Mouse (Mus musculus) ES-E14 (cell line): ENCODE measurements around the gene C1rl. TPM values are rescaled to one million over a fixed set of nuclear protein-coding genes. Genes with fewer than 3 reads are reported as not detected.
"Not testable (repeated sequence)": the region's sequence is repeated elsewhere in the genome, so short reads cannot be mapped to it uniquely, and the experiment has no call there.

Experiments
- DNase-seq: peaks from one replicate; pipeline ENCODE4 v3.0.0-alpha.2; 2013; ENCODE audit warnings: low read depth, low spot score
- H3K27ac ChIP-seq: 2 replicates; pipeline ENCODE4 v1.5.1; 2012; ENCODE audit warnings: low read depth, mild to moderate bottlenecking, low read length, moderate library complexity, mixed read lengths; ENCODE audit not compliant: poor library complexity, insufficient read depth, severe bottlenecking
- H3K36me3 ChIP-seq: 2 replicates; pipeline ENCODE4 v1.6.1; 2012; ENCODE audit warnings: mild to moderate bottlenecking, low read length, moderate library complexity, mixed read lengths; ENCODE audit not compliant: control insufficient read depth, poor library complexity, insufficient read depth, severe bottlenecking
- H3K4me1 ChIP-seq, 2 experiments: fragments of 150-350 bp in 1 of 2; sonication (generic) in 1 of 2; 2 replicates each; pipeline ENCODE4 v1.6.1; 2012; ENCODE audit warnings: low read length in 2 of 2, mild to moderate bottlenecking in 1 of 2, mixed read lengths in 1 of 2; ENCODE audit not compliant: control insufficient read depth in 2 of 2, insufficient read depth in 2 of 2, poor library complexity in 1 of 2
- H3K4me3 ChIP-seq, 2 experiments: fragments of 150-350 bp in 1 of 2; sonication (generic) in 1 of 2; 2 replicates each; pipeline ENCODE4 v1.5.1; 2012; ENCODE audit warnings: low read length in 2 of 2, low read depth in 1 of 2, mild to moderate bottlenecking in 1 of 2, mixed read lengths in 1 of 2; ENCODE audit not compliant: insufficient read depth in 1 of 2, poor library complexity in 1 of 2, severe bottlenecking in 1 of 2
- H3K9ac ChIP-seq: 2 replicates; pipeline ENCODE4 v1.6.1; 2012; ENCODE audit warnings: low read depth, mild to moderate bottlenecking, low read length, mixed read lengths; ENCODE audit not compliant: poor library complexity, insufficient read depth, severe bottlenecking
- H3K9me3 ChIP-seq: fragments of 150-350 bp; sonication (generic); 2 replicates; pipeline ENCODE4 v1.6.1; 2012; ENCODE audit warnings: low read depth, mild to moderate bottlenecking, low read length; ENCODE audit not compliant: control insufficient read depth, insufficient read depth
- CHD2 ChIP-seq: IDR thresholded peaks from 2 replicates; pipeline ENCODE4 v1.6.1; 2014; ENCODE audit warnings: mild to moderate bottlenecking, low read depth, low read length, inconsistent platforms
- HCFC1 ChIP-seq: IDR thresholded peaks from 2 replicates; pipeline ENCODE4 v1.6.1; 2012; ENCODE audit warnings: low read length, inconsistent platforms, borderline replicate concordance; ENCODE audit not compliant: insufficient read depth
- MAFK ChIP-seq: IDR thresholded peaks from 2 replicates; pipeline ENCODE4 v1.6.1; 2014; ENCODE audit warnings: mild to moderate bottlenecking, low read depth, low read length, inconsistent platforms; ENCODE audit not compliant: insufficient read depth
- ZC3H11A ChIP-seq: IDR thresholded peaks from 2 replicates; pipeline ENCODE4 v1.6.1; 2012; ENCODE audit warnings: low read depth, mild to moderate bottlenecking, inconsistent platforms, low read length, borderline replicate concordance
- ZNF384 ChIP-seq: IDR thresholded peaks from 2 replicates; pipeline ENCODE4 v1.6.1; 2012; ENCODE audit warnings: low read depth, low read length, inconsistent platforms
- in situ Hi-C, 2 experiments: fragments of 600-800 bp; cut with MboI; formaldehyde crosslinking; loops; one replicate each; pipeline ENCODE4 v1.15.1; 2025; ENCODE audit warnings: low sequenced_read_pairs in 2 of 2, inconsistent platforms in 1 of 2; ENCODE audit not compliant: unreplicated experiment in 2 of 2
- total RNA-seq: library from RNA; depleted of rRNA; stranded (reverse); fragments of 300-350 nt; gene quantifications from 2 replicates; pipeline ENCODE4 v1.2.3, GENCODE M21; 2012

Gene C1rl
- total RNA-seq, 1 experiment, result 1.0 TPM

DNA sequence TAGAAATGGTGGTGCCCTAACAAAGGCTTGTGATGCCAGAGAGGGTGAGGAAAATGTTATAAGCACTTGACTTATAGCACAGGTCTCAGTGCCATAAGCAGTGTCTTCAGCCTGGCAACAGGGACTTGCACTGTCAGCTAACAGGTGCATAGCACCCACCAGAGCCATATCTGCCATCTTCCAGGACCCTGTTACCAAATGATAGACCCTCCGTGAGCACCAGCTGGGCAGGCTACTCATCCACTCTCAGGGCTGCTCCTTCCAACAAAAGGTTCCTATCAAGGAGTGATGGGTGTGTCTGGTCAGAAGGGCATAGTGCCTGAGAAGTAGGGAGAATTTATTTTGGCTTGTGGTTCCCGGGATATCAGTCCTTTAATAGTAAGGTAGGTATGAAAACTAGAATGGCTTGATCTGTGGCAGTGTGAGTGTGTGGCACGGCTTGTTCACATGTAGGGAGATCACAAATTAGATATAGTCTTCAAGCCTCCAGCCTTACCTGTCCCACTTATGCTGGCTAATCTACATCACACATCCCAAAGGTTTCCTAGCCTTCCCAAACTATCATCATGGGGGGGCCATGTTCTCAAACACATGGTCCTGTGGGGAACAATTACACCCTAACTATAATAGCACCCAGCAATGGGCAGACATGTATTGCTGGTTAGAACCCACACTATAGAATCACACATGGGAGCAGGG is 13.9 kb upstream of the C1rl start:
- TF ChIP-seq CHD2 (no peak), ZNF384 (no peak)
- Histone ChIP-seq H3K4me3 (no peak overlapping the region), H3K4me1 (peaks cover 0 to 23% of the 10 kb centered on the region in 2 experiments; a peak in 2 of 4 replicates), H3K9ac (peak overlapping the region; percentile 94), H3K27ac (peak overlapping the region; percentile 83), H3K9me3 (no peaks in the 10 kb centered on the region), H3K36me3 (peaks cover 11% of the 10 kb centered on the region)
- DNase-seq, result no peak
- in situ Hi-C loops, result no loop called here

DNA sequence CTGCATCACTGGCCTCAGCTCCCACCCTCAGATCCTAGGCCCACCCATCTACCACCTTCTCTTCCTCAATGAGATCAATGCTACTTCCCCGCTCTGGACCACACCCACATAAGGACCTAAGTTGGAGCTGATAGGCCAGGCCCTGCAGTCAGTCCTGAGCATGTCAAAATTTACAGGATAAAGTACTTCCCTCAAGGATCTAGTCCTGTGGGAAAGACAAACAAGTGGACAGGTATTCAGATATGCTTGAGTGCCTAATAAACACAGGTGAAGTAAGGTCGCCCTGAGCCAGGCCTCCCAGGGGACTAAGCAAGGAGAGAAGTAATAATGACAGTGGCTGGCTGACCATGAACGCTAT is 13.4 kb upstream of the C1rl start:
- DNase-seq, result no peak
- in situ Hi-C loops, result no loop called here
- Histone ChIP-seq H3K4me3 (no peak overlapping the region), H3K4me1 (peaks cover 0 to 26% of the 10 kb centered on the region in 2 experiments; a peak in 2 of 4 replicates), H3K27ac (peak overlapping the region; percentile 83; the same call in 1 of the 2 replicates), H3K36me3 (peaks cover 11% of the 10 kb centered on the region), H3K9me3 (no peaks in the 10 kb centered on the region), H3K9ac (peak overlapping the region; percentile 94)
- TF ChIP-seq ZNF384, result no peak
- TF ChIP-seq HCFC1, result no peak
- no peak for TF ChIP-seq CHD2
- TF ChIP-seq MAFK, result no peak
- TF ChIP-seq ZC3H11A, result no peak

DNA sequence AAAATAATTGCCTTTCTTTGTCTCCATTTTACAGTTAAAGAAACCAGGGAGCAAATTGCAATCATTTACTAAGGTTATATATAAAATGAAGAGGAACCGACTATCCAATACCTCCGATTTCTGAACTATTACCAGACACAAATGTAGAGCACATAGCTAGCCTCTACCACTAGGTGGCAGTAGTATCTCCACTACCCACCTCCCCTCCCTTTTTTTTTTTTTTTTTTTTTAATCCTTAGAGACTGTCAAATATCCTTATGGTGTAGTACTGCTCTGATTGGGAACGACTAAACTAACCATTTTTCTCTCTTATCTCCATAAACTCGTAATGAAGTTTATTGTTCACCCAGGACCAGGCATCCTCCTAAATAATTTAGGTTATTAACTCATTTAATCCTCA is 12.6 kb upstream of the C1rl start:
- Histone ChIP-seq H3K9ac (no peak overlapping the region), H3K4me1 (peaks cover 5 to 27% of the 10 kb centered on the region in 2 experiments; a peak in 2 of 4 replicates), H3K27ac (no peak overlapping the region), H3K36me3 (peaks cover 11% of the 10 kb centered on the region), H3K9me3 (no peaks in the 10 kb centered on the region), H3K4me3 (no peak overlapping the region)
- TF ChIP-seq ZNF384 (peak; percentile 99), MAFK (0 out of 2 replicates have a peak, but pooled peaks have one; percentile 31), ZC3H11A (no peak)
- in situ Hi-C loops, result no loop called here
- DNase-seq, result no peak

DNA sequence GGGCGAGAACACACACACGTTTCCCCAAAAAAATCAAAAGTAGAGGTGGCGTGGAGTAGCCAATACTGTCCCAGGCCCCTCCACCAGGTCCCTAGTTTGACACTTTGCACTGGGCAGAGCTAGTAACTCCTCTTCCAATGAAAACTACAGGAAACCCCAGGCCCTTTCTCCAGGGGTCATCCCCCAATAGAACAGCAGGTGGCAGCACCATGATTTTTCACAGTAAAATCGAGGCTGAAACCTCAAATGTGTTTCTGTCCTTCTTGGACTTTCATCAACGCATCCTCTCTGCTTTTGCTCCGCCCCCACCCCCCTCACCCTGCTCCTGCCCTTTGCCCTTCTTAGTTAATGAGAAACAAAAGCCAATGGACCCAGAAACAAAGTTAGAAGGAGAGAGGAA is 11.3 kb upstream of the C1rl start:
- in situ Hi-C loops, result no loop called here
- no peak overlapping the region for H3K27ac ChIP-seq
- H3K4me1 ChIP-seq, result peaks cover 5 to 27% of the 10 kb centered on the region in 2 experiments; a peak in 3 of 4 replicates
- H3K4me3 ChIP-seq, result no peak overlapping the region
- TF ChIP-seq ZNF384 (no peak), CHD2 (0 out of 2 replicates have a peak, but pooled peaks have one; percentile 41)
- H3K9ac ChIP-seq, result 0 out of 2 replicates have a peak overlapping the region, but pooled peaks have one; percentile 23
- DNase-seq, result no peak
- peaks cover 4% of the 10 kb centered on the region for H3K36me3 ChIP-seq
- H3K9me3 ChIP-seq, result no peaks in the 10 kb centered on the region

DNA sequence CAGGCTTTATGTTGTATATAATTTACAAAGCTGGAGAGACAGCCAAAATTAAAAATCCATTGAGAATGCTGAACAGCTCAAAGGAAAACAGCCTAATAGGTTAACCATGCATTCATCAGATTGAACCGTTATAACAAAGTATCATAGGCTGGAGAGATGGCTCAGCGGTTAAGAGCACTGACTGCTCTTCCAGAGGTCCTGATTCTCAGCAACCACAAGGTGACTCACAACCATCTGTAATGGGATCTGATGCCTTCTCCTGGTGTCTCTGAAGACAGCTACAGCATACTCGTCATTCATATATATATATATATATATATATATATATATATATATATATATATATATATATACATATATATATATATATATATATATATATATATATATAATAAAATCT is 9.1 kb upstream of the C1rl start:
- DNase-seq, H3K9ac ChIP-seq, H3K36me3 ChIP-seq, in situ Hi-C loops, H3K27ac ChIP-seq, H3K4me3 ChIP-seq, H3K9me3 ChIP-seq: not testable (repeated sequence)
- H3K4me1 ChIP-seq, result peaks cover 5 to 20% of the 10 kb centered on the region in 2 experiments; a peak in 3 of 4 replicates
